Mouse (Mus musculus): ENCODE data around the gene Zfhx3. TPM values are rescaled to one million over a fixed set of nuclear protein-coding genes. Genes with fewer than 3 reads are reported as not detected.

Zfhx3 gene
- polyA plus RNA-seq, 1 experiment from 2014 or later, result 27.5 TPM

GRCm38 (mm10) chr8:108931837-108932236 lies 989.4 kb downstream of the Zfhx3 start:
- Histone ChIP-seq H3K9ac (replicated peaks; ENCODE audit: low read length) (no peak overlapping the region), H3K4me2 (ENCODE audit: low read depth, low read length) (no peak overlapping the region)

GRCm38 (mm10) chr8:108932729-108933128 lies 990.3 kb downstream of the Zfhx3 start:
- DNase-seq (ENCODE audit: low spot score) (no peak), ATAC-seq (replicated peaks; ENCODE audit: insufficient number of reproducible peaks, low FRiP score, low TSS enrichment, low read depth) (no peak)
- H3K27ac ChIP-seq (replicated peaks; ENCODE audit: low read depth, low read length), result no peak overlapping the region
- H3K36me3 ChIP-seq (replicated peaks; ENCODE audit: control insufficient read depth, insufficient read depth, low read depth, low read length), result no peaks in the 10 kb centered on the region; the same call in 1 of the 2 replicates
- H3K4me1 ChIP-seq (ENCODE audit: control insufficient read depth, insufficient read depth, low read length), result no peaks in the 10 kb centered on the region
- H3K4me3 ChIP-seq (ENCODE audit: low read depth, low read length), result no peak overlapping the region
- no peaks in the 10 kb centered on the region for H3K27me3 ChIP-seq (ENCODE audit: control insufficient read depth, insufficient read depth, low read length)
- H3K9ac ChIP-seq (replicated peaks; ENCODE audit: low read length), result no peak overlapping the region
- H3K4me2 ChIP-seq (ENCODE audit: low read depth, low read length), result no peak overlapping the region
- 92% methylated on average over 9 of the region's 9 CpGs for WGBS
- no peaks in the 10 kb centered on the region for H3K9me3 ChIP-seq (replicated peaks; ENCODE audit: control insufficient read depth, low read length)

More at GRCm38 (mm10) chr8:108931837-108932236, 989.4 kb downstream of the Zfhx3 start:
- no peak overlapping the region for H3K4me3 ChIP-seq (ENCODE audit: low read depth, low read length)
- H3K36me3 ChIP-seq (replicated peaks; ENCODE audit: control insufficient read depth, insufficient read depth, low read depth, low read length), result no peaks in the 10 kb centered on the region; the same call in 1 of the 2 replicates
- WGBS, result 70% methylated on average over 13 of the region's 13 CpGs
- H3K9me3 ChIP-seq (replicated peaks; ENCODE audit: control insufficient read depth, low read length), result no peaks in the 10 kb centered on the region
- no peak for DNase-seq (ENCODE audit: low spot score)
- ATAC-seq (replicated peaks; ENCODE audit: insufficient number of reproducible peaks, low FRiP score, low TSS enrichment, low read depth), result no peak
- H3K4me1 ChIP-seq (ENCODE audit: control insufficient read depth, insufficient read depth, low read length), result no peaks in the 10 kb centered on the region
- H3K27ac ChIP-seq (replicated peaks; ENCODE audit: low read depth, low read length), result no peak overlapping the region
- H3K27me3 ChIP-seq (ENCODE audit: control insufficient read depth, insufficient read depth, low read length), result no peaks in the 10 kb centered on the region

DNA sequence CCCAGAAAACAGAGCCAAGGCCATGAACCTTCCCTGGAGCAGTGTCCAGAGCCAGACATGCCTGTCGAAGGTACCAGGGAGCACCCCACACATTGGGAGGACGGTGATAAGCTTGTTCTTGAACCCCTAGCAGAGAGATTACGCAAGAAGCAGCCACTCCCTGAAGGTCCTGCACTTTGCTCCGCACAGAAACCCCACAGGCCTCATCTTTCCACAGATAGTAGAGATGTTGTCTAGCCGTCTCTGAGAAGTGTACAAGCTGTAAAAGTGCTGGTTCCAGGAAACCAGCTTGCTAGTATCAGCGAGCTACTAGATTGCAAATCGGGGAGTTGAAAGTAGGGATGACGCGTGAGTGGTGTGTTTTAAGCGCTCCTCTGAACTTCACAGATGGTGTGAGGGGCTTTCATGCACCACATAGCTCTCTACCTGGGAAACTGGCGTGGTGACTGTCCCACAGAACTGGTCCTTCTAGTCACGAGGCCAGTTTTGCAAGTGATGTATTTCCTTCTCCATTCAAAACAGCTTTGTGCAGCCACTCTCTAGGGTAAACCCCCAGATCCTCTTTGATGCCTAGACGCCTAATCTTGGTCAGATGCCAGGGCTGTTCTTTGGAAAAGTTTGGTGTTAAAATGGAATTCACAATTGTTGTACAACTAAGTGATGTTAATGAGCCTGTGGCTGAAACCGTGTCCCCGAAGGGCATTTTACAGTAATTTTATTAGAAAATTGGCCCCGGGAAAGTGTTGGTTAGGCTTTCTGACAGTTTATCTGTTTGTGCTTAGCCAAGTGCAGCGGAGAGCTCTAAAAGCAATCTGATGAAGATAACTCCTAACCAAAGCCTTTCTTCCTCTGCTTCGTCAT lies 993.6 kb downstream of the Zfhx3 start:
- no peak for DNase-seq (ENCODE audit: low spot score)
- no peak overlapping the region for H3K9ac ChIP-seq (replicated peaks; ENCODE audit: low read length)

DNA sequence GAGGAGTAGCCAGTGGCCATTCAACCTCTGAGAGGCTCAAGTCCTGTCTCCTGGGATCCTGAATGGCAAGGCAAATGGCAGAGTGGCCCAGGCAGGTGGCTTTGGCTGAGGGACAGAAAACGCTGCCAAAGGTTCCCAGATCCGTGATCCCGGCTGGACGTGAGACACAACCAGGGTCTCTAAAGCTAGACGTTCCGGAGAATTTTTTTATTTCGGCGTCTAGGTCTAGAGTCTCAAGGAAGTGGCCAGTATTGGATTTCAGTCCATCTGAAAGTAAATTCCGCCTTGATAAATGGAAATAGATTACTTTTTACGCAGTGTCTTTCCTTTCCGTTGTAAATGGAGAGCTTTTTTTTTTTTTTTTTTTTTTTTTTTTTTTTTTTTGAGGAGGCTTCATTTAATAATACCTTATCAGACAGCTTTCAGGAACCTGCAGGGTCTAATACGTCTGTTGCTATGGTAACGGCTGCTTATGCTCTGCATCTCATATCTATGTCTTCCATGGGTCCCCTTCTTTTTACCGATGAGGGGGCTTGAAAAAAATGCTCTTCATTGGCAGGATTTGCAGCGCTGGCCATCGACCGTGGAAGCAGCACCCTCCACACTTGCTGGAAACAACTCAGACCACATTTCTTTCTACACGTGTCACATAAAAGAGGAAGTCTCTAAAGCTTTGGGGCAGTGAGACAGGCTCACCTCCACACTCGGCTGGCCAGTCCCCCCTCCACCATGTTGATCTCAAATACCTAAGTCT lies 994.4 kb downstream of the Zfhx3 start:
- no peaks in the 10 kb centered on the region for H3K9me3 ChIP-seq (replicated peaks; ENCODE audit: control insufficient read depth, low read length)
- H3K27ac ChIP-seq (replicated peaks; ENCODE audit: low read depth, low read length), result no peak overlapping the region

More for the DNA sequence above, 993.6 kb downstream of the Zfhx3 start:
- ATAC-seq (replicated peaks; ENCODE audit: insufficient number of reproducible peaks, low FRiP score, low TSS enrichment, low read depth), result no peak
- 83% methylated on average over 18 of the region's 18 CpGs for WGBS
- no peak overlapping the region for H3K4me2 ChIP-seq (ENCODE audit: low read depth, low read length)
- no peak overlapping the region for H3K27ac ChIP-seq (replicated peaks; ENCODE audit: low read depth, low read length)
- no peak overlapping the region for H3K4me3 ChIP-seq (ENCODE audit: low read depth, low read length)
- H3K36me3 ChIP-seq (replicated peaks; ENCODE audit: control insufficient read depth, insufficient read depth, low read depth, low read length), result peaks cover 3% of the 10 kb centered on the region
- H3K4me1 ChIP-seq (ENCODE audit: control insufficient read depth, insufficient read depth, low read length), result no peaks in the 10 kb centered on the region
- no peaks in the 10 kb centered on the region for H3K9me3 ChIP-seq (replicated peaks; ENCODE audit: control insufficient read depth, low read length)
- H3K27me3 ChIP-seq (ENCODE audit: control insufficient read depth, insufficient read depth, low read length), result no peaks in the 10 kb centered on the region

DNA sequence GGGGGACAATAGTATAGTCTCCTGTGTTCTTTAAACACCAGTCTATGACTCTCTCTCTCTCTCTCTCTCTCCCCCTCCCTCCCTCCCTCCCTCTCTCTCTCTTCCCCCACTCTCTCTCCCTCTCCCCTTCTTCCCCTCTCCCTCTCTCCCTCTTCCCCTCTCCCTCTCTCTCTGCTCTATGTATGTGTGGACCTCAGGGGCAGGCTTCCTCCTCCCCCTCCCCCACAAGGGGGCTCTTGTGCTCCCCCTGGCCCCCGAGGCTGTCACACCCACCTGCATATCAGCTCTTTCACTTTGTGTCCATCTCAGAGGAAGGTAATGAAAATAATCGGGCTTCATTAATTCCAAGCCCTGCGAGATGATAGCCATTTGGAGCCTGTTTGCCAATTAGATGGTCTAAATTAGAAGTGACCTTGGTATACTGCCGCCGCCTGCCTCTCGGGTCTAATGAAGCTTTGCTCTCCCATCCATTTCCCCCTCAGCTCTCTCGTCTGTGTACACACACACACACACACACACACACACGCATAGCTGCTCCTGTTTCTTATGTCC lies 995.5 kb downstream of the Zfhx3 start:
- Histone ChIP-seq H3K4me2 (ENCODE audit: low read depth, low read length) (no peak overlapping the region), H3K27ac (replicated peaks; ENCODE audit: low read depth, low read length) (no peak overlapping the region), H3K4me1 (ENCODE audit: control insufficient read depth, insufficient read depth, low read length) (no peaks in the 10 kb centered on the region), H3K36me3 (replicated peaks; ENCODE audit: control insufficient read depth, insufficient read depth, low read depth, low read length) (peaks cover 3% of the 10 kb centered on the region), H3K9ac (replicated peaks; ENCODE audit: low read length) (no peak overlapping the region), H3K4me3 (ENCODE audit: low read depth, low read length) (no peak overlapping the region), H3K9me3 (replicated peaks; ENCODE audit: control insufficient read depth, low read length) (no peaks in the 10 kb centered on the region), H3K27me3 (ENCODE audit: control insufficient read depth, insufficient read depth, low read length) (no peaks in the 10 kb centered on the region)
- 63% methylated on average over 8 of the region's 8 CpGs for WGBS
- ATAC-seq (replicated peaks; ENCODE audit: insufficient number of reproducible peaks, low FRiP score, low TSS enrichment, low read depth) (no peak), DNase-seq (ENCODE audit: low spot score) (no peak)

More for the DNA sequence above, 994.4 kb downstream of the Zfhx3 start:
- DNase-seq (ENCODE audit: low spot score) (no peak), ATAC-seq (replicated peaks; ENCODE audit: insufficient number of reproducible peaks, low FRiP score, low TSS enrichment, low read depth) (no peak)
- Histone ChIP-seq H3K4me2 (ENCODE audit: low read depth, low read length) (no peak overlapping the region), H3K9ac (replicated peaks; ENCODE audit: low read length) (no peak overlapping the region), H3K36me3 (replicated peaks; ENCODE audit: control insufficient read depth, insufficient read depth, low read depth, low read length) (peaks cover 3% of the 10 kb centered on the region), H3K4me1 (ENCODE audit: control insufficient read depth, insufficient read depth, low read length) (no peaks in the 10 kb centered on the region), H3K27me3 (ENCODE audit: control insufficient read depth, insufficient read depth, low read length) (no peaks in the 10 kb centered on the region), H3K4me3 (ENCODE audit: low read depth, low read length) (no peak overlapping the region)
- WGBS, result 82% methylated on average over 19 of the region's 19 CpGs

- H3K36me3 ChIP-seq (replicated peaks; ENCODE audit: control insufficient read depth, insufficient read depth, low read depth, low read length), result peaks cover 19% of the 10 kb centered on the region
- ATAC-seq (replicated peaks; ENCODE audit: insufficient number of reproducible peaks, low FRiP score, low TSS enrichment, low read depth) (no peak), DNase-seq (ENCODE audit: low spot score) (no peak)
- H3K9me3 ChIP-seq (replicated peaks; ENCODE audit: control insufficient read depth, low read length), result no peaks in the 10 kb centered on the region
- WGBS, result 74% methylated on average over 8 of the region's 8 CpGs
- no peak overlapping the region for H3K27ac ChIP-seq (replicated peaks; ENCODE audit: low read depth, low read length)
- H3K4me1 ChIP-seq (ENCODE audit: control insufficient read depth, insufficient read depth, low read length), result no peaks in the 10 kb centered on the region
- H3K9ac ChIP-seq (replicated peaks; ENCODE audit: low read length), result no peak overlapping the region
- H3K4me2 ChIP-seq (ENCODE audit: low read depth, low read length), result no peak overlapping the region
- H3K4me3 ChIP-seq (ENCODE audit: low read depth, low read length), result no peak overlapping the region
- H3K27me3 ChIP-seq (ENCODE audit: control insufficient read depth, insufficient read depth, low read length), result no peaks in the 10 kb centered on the region
Observed at GRCm38 (mm10) chr8:108942686-108943085, 1000.2 kb downstream of the Zfhx3 start.

- H3K27me3 ChIP-seq (ENCODE audit: control insufficient read depth, insufficient read depth, low read length), result no peaks in the 10 kb centered on the region
- H3K4me1 ChIP-seq (ENCODE audit: control insufficient read depth, insufficient read depth, low read length), result no peaks in the 10 kb centered on the region
- ATAC-seq (replicated peaks; ENCODE audit: insufficient number of reproducible peaks, low FRiP score, low TSS enrichment, low read depth) (0 out of 2 replicates have a peak, but pooled peaks have one; percentile 21), DNase-seq (ENCODE audit: low spot score) (no peak)
- no peak overlapping the region for H3K9ac ChIP-seq (replicated peaks; ENCODE audit: low read length)
- peaks cover 23% of the 10 kb centered on the region for H3K36me3 ChIP-seq (replicated peaks; ENCODE audit: control insufficient read depth, insufficient read depth, low read depth, low read length)
- H3K4me3 ChIP-seq (ENCODE audit: low read depth, low read length), result no peak overlapping the region
- WGBS, result 76% methylated on average over 11 of the region's 11 CpGs
- no peak overlapping the region for H3K27ac ChIP-seq (replicated peaks; ENCODE audit: low read depth, low read length)
- H3K4me2 ChIP-seq (ENCODE audit: low read depth, low read length), result no peak overlapping the region
- no peaks in the 10 kb centered on the region for H3K9me3 ChIP-seq (replicated peaks; ENCODE audit: control insufficient read depth, low read length)
Observed at GRCm38 (mm10) chr8:108943132-108943531, 1000.7 kb downstream of the Zfhx3 start.

Data from embryonic facial prominence, embryonic 11.5 days (tissue).